Mouse (Mus musculus) left cerebral cortex, adult 2 months (tissue): ENCODE results near the gene Podxl2. TPM values are rescaled to one million over a fixed set of nuclear protein-coding genes. Genes with fewer than 3 reads are reported as not detected.

Source experiments
- DNase-seq, 2 experiments: peaks; one replicate each; pipeline ENCODE4 v3.0.0; 2021 to 2022; ENCODE audit warnings: low spot score in 2 of 2, mixed read lengths in 1 of 2; ENCODE audit errors: extremely low spot score in 1 of 2
- H3K27ac ChIP-seq: fragments of 200-600 bp; 2 replicates; pipeline ENCODE4 v1.8.1; 2022
- H3K4me3 ChIP-seq: fragments of 200-600 bp; 2 replicates; pipeline ENCODE4 v1.8.1; 2022
- CTCF ChIP-seq: fragments of 200-600 bp; IDR thresholded peaks from 2 replicates; pipeline ENCODE4 v1.8.1; 2022; ENCODE audit warnings: antibody characterized with exemption, mild to moderate bottlenecking, moderate library complexity
- intact Hi-C: fragments of 180-260 bp; cut with DNase I; formaldehyde crosslinking; loops from one replicate; pipeline ENCODE4 v1.15.1; 2025
- total RNA-seq, 2 experiments: library from RNA; stranded (reverse); gene quantifications; 2 replicates each; pipeline ENCODE4 v1.2.3; 2021

Podxl2 gene
- total RNA-seq, 2 experiments from 2014 or later: 196 to 201 TPM

GRCm38 (mm10) chr6:88858341-88858740, 16.5 kb downstream of the Podxl2 start:
- DNase-seq: no peak
- intact Hi-C loops: no loop called here
- TF ChIP-seq CTCF: no peak
- Histone ChIP-seq H3K27ac (no peak overlapping the region), H3K4me3 (no peak overlapping the region)

- no peak for TF ChIP-seq CTCF
- DNase-seq: no peak
- Histone ChIP-seq H3K27ac (no peak overlapping the region), H3K4me3 (no peak overlapping the region)
- intact Hi-C loops: no loop called here
These were observed 17.0 kb downstream of the Podxl2 start for GRCm38 (mm10) chr6:88857830-88858229.

GRCm38 (mm10) chr6:88857249-88857648, 17.6 kb downstream of the Podxl2 start:
- intact Hi-C loops: no loop called here
- no peak for DNase-seq
- H3K27ac ChIP-seq: no peak overlapping the region
- no peak overlapping the region for H3K4me3 ChIP-seq
- TF ChIP-seq CTCF: peak; percentile 25

- peak; percentile 64 for DNase-seq
- intact Hi-C loops: loop anchor here (1.0 kb wide), 1 partner anchor 306 kb away; no protein-coding TSS in a partner anchor
- Histone ChIP-seq H3K27ac (no peak overlapping the region), H3K4me3 (no peak overlapping the region)
- peak; percentile 69 for TF ChIP-seq CTCF
These were observed 19.2 kb downstream of the Podxl2 start for GRCm38 (mm10) chr6:88855636-88856035.

GRCm38 (mm10) chr6:88854509-88854908, 20.3 kb downstream of the Podxl2 start:
- intact Hi-C loops: no loop called here

GRCm38 (mm10) chr6:88850034-88850433, 24.8 kb downstream of the Podxl2 start:
- Histone ChIP-seq H3K4me3 (no peak overlapping the region), H3K27ac (no peak overlapping the region)
- intact Hi-C loops: no loop called here
- TF ChIP-seq CTCF: peak; percentile 9
- DNase-seq: no peak

More at GRCm38 (mm10) chr6:88854509-88854908, 20.3 kb downstream of the Podxl2 start:
- no peak overlapping the region for H3K27ac ChIP-seq
- no peak for TF ChIP-seq CTCF
- no peak overlapping the region for H3K4me3 ChIP-seq
- DNase-seq: no peak

- intact Hi-C loops: no loop called here
- peak; percentile 62 for TF ChIP-seq CTCF
- H3K27ac ChIP-seq: no peak overlapping the region
- H3K4me3 ChIP-seq: no peak overlapping the region
- DNase-seq: no peak
These were observed 25.6 kb downstream of the Podxl2 start for GRCm38 (mm10) chr6:88849270-88849669.

- no peak for DNase-seq
- no peak overlapping the region for H3K4me3 ChIP-seq
- intact Hi-C loops: no loop called here
- no peak overlapping the region for H3K27ac ChIP-seq
- TF ChIP-seq CTCF: no peak
These were observed 27.3 kb downstream of the Podxl2 start for GRCm38 (mm10) chr6:88847571-88847970.

- Histone ChIP-seq H3K4me3 (no peak overlapping the region), H3K27ac (no peak overlapping the region)
- intact Hi-C loops: no loop called here
- TF ChIP-seq CTCF: no peak
- DNase-seq: no peak
These were observed 29.8 kb downstream of the Podxl2 start for GRCm38 (mm10) chr6:88844901-88845565.

- no peak for DNase-seq
- TF ChIP-seq CTCF: no peak
- intact Hi-C loops: no loop called here
- Histone ChIP-seq H3K27ac (no peak overlapping the region), H3K4me3 (no peak overlapping the region)
These were observed 30.8 kb downstream of the Podxl2 start for GRCm38 (mm10) chr6:88843781-88844725.

GRCm38 (mm10) chr6:88843241-88843640, 31.6 kb downstream of the Podxl2 start:
- intact Hi-C loops: no loop called here
- H3K27ac ChIP-seq: peak overlapping the region; percentile 94; the same call in 1 of the 2 replicates
- TF ChIP-seq CTCF: no peak
- H3K4me3 ChIP-seq: peak overlapping the region; percentile 93
- DNase-seq: no peak

GRCm38 (mm10) chr6:88842731-88843151, 32.1 kb downstream of the Podxl2 start:
- H3K4me3 ChIP-seq: peak overlapping the region; percentile 93
- peak overlapping the region; percentile 94 for H3K27ac ChIP-seq
- DNase-seq: peak in 1 of 2 experiments; percentile 64
- intact Hi-C loops: no loop called here
- no peak for TF ChIP-seq CTCF
